11 mouse cellular contexts compared by ENCODE assay signal in the genomic region with DNA sequence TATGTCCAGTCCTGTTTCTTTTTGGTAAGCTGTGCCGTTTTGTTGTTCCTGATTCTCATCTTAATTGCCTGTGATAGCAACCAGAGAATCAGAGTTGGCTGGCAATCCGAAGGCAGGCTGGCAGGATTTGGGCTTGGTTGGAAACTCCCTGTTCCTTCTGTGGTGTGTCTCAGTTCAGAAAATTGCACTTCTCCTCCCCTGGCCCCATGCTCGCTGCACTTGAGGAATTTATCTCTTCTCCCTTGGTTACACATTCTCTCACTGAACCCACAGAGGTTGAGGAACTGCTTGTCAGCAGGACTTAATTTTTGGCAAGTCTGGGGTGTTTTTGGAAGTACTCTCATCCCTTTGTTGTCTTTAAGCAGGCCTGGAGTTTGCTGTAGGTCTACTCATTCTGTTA. TPM values are rescaled to one million over a fixed set of nuclear protein-coding genes. Genes with fewer than 3 reads are reported as not detected.
DNase-seq lines count a peak whose midpoint lies in the region; ATAC-seq and TF ChIP-seq lines count a peak whose summit lies in the region.
"Had no signal": no experiment of that assay in that cellular context is flagged by ENCODE, and none has a peak within 500 bp of the region (broad histone marks: within the 10 kb centered on the region; RNA-seq: fewer than 3 reads in every experiment).

No protein-coding gene starts in this region.

- H3K4me1 ChIP-seq in limb, embryonic 15.5 days, result 0 out of 2 replicates have a peak, but pooled peaks cover 3% of the 10 kb centered on the region
- no peaks in the 10 kb centered on the region for H3K4me1 ChIP-seq in limb, embryonic 10.5 days
- no peaks in the 10 kb centered on the region for H3K4me1 ChIP-seq in kidney, postnatal 0 days (replicated peaks; ENCODE audit: insufficient read depth, low read length)
- no peaks in the 10 kb centered on the region for H3K4me1 ChIP-seq in thymus, adult 2 months (replicated peaks; ENCODE audit: control insufficient read depth, insufficient read depth, low read length)

- in situ Hi-C loops in Patski (cut with MboI; ENCODE audit: low pct_unique_long_range_greater_than_20kb), result no loop called here

- H3K36me3 ChIP-seq in limb, embryonic 15.5 days, result no peaks in the 10 kb centered on the region
- H3K36me3 ChIP-seq in limb, embryonic 10.5 days, result no peaks in the 10 kb centered on the region
- no peaks in the 10 kb centered on the region for H3K36me3 ChIP-seq in kidney, postnatal 0 days (ENCODE audit: insufficient read depth, low read length)
- H3K36me3 ChIP-seq in thymus, adult 2 months (ENCODE audit: control insufficient read depth, insufficient read depth, low read length), result no peaks in the 10 kb centered on the region

- TF ChIP-seq CTCF in Patski (IDR thresholded peaks at IDR 0.05), result no peak
- no peak for TF ChIP-seq CTCF in kidney, postnatal 0 days (IDR thresholded peaks at IDR 0.05; ENCODE audit: low read depth)
- no peak for TF ChIP-seq CTCF in thymus, adult 2 months (IDR thresholded peaks at IDR 0.05; ENCODE audit: borderline replicate concordance, control insufficient read depth, extremely low read depth, insufficient read depth, low read length, poor library complexity)

- peak overlapping the region; percentile 57 for H3K27ac ChIP-seq in limb, embryonic 15.5 days
- H3K27ac ChIP-seq in limb, embryonic 10.5 days, result no peak overlapping the region
- H3K27ac ChIP-seq in kidney, postnatal 0 days, result peak overlapping the region; percentile 55; the same call in 1 of the 2 replicates
- no peak overlapping the region for H3K27ac ChIP-seq in thymus, adult 2 months (ENCODE audit: control insufficient read depth, insufficient read depth, low read length)
- H3K27ac ChIP-seq: heart, adult 2 months had no signal

- H3K4me2 ChIP-seq in limb, embryonic 15.5 days, result no peak overlapping the region
- no peak overlapping the region for H3K4me2 ChIP-seq in kidney, postnatal 0 days (ENCODE audit: low read length)

- WGBS in limb, embryonic 15.5 days, result 42% methylated on average over 3 of the region's 3 CpGs
- WGBS in limb, embryonic 10.5 days, result 80% methylated on average over 3 of the region's 3 CpGs
- 25% methylated on average over 3 of the region's 3 CpGs for WGBS in kidney, postnatal 0 days
- 66% methylated on average over 3 of the region's 3 CpGs for WGBS in thymus, adult 2 months

- no peaks in the 10 kb centered on the region for H3K27me3 ChIP-seq in limb, embryonic 15.5 days
- H3K27me3 ChIP-seq in limb, embryonic 10.5 days (ENCODE audit: low read depth, poor library complexity, severe bottlenecking), result no peaks in the 10 kb centered on the region
- H3K27me3 ChIP-seq in Patski, result no peaks in the 10 kb centered on the region
- H3K27me3 ChIP-seq in kidney, postnatal 0 days (ENCODE audit: insufficient read depth, low read length), result no peaks in the 10 kb centered on the region
- no peaks in the 10 kb centered on the region for H3K27me3 ChIP-seq in thymus, adult 2 months (ENCODE audit: control insufficient read depth, insufficient read depth, low read length)

- TF ChIP-seq POLR2A in thymus, adult 2 months (IDR thresholded peaks at IDR 0.05; ENCODE audit: control insufficient read depth, extremely low read depth, insufficient read depth, low read length, poor library complexity), result no peak

- no peaks in the 10 kb centered on the region for H3K9me3 ChIP-seq in limb, embryonic 15.5 days
- H3K9me3 ChIP-seq in limb, embryonic 10.5 days (replicated peaks), result no peaks in the 10 kb centered on the region
- H3K9me3 ChIP-seq in kidney, postnatal 0 days (replicated peaks; ENCODE audit: low read length), result no peaks in the 10 kb centered on the region

- H3K9ac ChIP-seq in limb, embryonic 15.5 days, result no peak overlapping the region
- no peak overlapping the region for H3K9ac ChIP-seq in kidney, postnatal 0 days (ENCODE audit: low read depth, low read length)

- DNase-seq in cerebellum, postnatal 10 days, result peak; percentile 5 to 7
- DNase-seq in cerebellum, adult 9-11 months, result no peak
- DNase-seq in limb, embryonic 10.5 days (ENCODE audit: low spot score), result no peak
- DNase-seq in Patski (ENCODE audit: low read depth, low spot score), result peak; percentile 89
- DNase-seq in kidney, postnatal 0 days (ENCODE audit: low spot score), result peak; percentile 74
- DNase-seq in left cerebral cortex, adult 9 months (ENCODE audit: low spot score in 2 of 2), result no peak
- DNase-seq in thymus, adult 2 months, result no peak
- DNase-seq: adrenal gland, postnatal 14 days; thymus, postnatal 4 days had no signal

- POLR2A ChIA-PET in Patski (lab: Charles Lee), result no interaction called here

- CTCF ChIA-PET in Patski (lab: Charles Lee), result interaction anchor here (1.4 kb wide), 1 partner anchor 47 kb away, joined by 4 read pairs; no protein-coding TSS in a partner anchor

- no peak overlapping the region for H3K4me3 ChIP-seq in limb, embryonic 15.5 days
- H3K4me3 ChIP-seq in limb, embryonic 10.5 days, result no peak overlapping the region
- H3K4me3 ChIP-seq in kidney, postnatal 0 days (replicated peaks; ENCODE audit: low read depth, low read length), result no peak overlapping the region
- H3K4me3 ChIP-seq in thymus, adult 2 months (ENCODE audit: control insufficient read depth, insufficient read depth, low read length), result no peak overlapping the region
- H3K4me3 ChIP-seq: heart, adult 2 months had no signal

- ATAC-seq in limb, embryonic 15.5 days (ENCODE audit: insufficient number of reproducible peaks, low FRiP score, low TSS enrichment, low read depth), result no peak
- ATAC-seq in Patski, result peak; percentile 96
- peak; percentile 69; the same call in 1 of the 2 replicates for ATAC-seq in kidney, postnatal 0 days (replicated peaks; ENCODE audit: low FRiP score, low read depth)

RNA-seq across cellular contexts. Expression of a gene that starts 29.3 kb away (rescaled TPM):
- polyA plus RNA-seq in limb, embryonic 15.5 days (2015; fragmentation: Nextera tagmentation; extraction: Ambion mirVana), result 63.8 and 63.9 TPM in 2 replicates
- 2.8 and 3.5 TPM in 2 replicates for polyA plus RNA-seq in limb, embryonic 10.5 days (2016; fragmentation: Nextera tagmentation; extraction: Ambion mirVana)
- polyA plus RNA-seq in Patski (2021), result 8.3 TPM
- 36.0 and 38.0 TPM in 2 replicates for polyA plus RNA-seq in kidney, postnatal 0 days (2015; fragmentation: Nextera tagmentation; extraction: Ambion mirVana)
- polyA plus RNA-seq in thymus, adult 2 months (2012; rRNA removed), result 7.8 and 10.5 TPM in 2 replicates

Comparison
In these comparisons a context has a peak if more than half of its experiments do, and no peak if none do; other contexts are left out.
1. DNase-seq: peak in cerebellum, postnatal 10 days (2 of 2), Patski (single experiment) and kidney, postnatal 0 days (single experiment); none in cerebellum, adult 9-11 months (single experiment), limb, embryonic 10.5 days (single experiment), left cerebral cortex, adult 9 months (0 of 2) and thymus, adult 2 months (single experiment).
2. H3K27ac ChIP-seq: peak in limb, embryonic 15.5 days (single experiment) and kidney, postnatal 0 days (single experiment); none in limb, embryonic 10.5 days (single experiment) and thymus, adult 2 months (single experiment).